Mouse (Mus musculus) embryo, embryonic 9.5 days (tissue): ENCODE results near the gene Myzap.
"Not testable (repeated sequence)": the region's sequence is repeated elsewhere in the genome, so short reads cannot be mapped to it uniquely, and the experiment has no call there.

Experiments
- DNase-seq: peaks from one replicate; pipeline ENCODE4 v3.0.0-alpha.2; 2017; ENCODE audit errors: extremely low spot score

Myzap gene

DNA sequence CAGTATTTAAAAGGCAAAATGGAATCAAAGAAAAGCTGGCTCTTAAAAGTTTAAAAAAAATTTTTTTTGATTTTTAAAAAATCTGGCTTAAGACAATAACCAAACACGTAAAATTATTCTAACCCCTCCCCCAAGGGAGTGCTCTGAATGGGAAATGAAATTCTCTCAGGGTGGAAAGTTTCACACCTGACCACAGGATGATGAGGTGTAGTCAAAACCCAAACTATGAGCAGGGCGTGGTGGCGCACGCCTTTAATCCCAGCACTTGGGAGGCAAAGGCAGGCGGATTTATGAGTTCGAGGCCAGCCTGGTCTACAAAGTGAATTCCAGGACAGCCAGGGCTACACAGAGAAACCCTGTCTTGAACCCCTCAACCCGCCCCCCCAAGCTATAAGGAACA, 108.3 kb downstream of the Myzap start:
- DNase-seq = not testable (repeated sequence)

DNA sequence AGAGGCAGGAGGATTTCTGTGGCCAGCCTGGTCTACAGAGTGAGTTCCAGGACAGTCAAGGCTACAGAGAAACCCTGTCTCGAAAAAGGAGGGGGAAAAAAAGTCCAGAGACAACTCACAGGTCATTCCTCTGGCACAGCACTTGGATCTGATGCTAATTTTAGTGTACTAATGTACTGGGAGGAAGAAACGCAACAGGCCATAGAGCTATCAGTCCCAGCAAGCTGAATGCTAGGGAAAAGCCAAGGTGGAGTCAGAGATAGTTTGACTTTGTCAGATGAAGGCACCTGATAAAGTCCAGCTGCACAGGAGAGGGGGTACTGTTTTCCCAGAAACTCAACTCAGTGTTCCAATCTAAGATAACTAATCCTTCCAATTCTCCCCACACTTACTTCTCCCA, 111.9 kb downstream of the Myzap start:
- DNase-seq = no peak

DNA sequence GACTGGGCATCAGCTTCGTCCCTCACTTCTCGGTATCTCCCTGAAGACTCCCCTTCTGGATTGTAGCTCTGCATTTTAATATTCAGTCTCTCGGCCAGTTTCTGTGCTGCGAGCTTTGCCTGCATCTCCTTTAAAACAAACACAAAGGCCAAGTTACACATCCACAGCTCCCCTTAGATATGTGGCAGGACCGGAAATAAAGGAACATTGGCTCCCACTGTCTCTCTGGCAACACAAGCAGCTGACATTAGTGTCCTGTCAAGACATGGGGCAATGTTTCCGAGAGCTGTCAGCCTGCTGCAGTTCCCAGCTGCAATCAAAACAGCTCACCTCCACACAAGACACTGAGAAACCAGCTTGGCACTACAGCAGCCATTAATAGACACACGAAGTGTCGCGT, 112.7 kb downstream of the Myzap start:
- no peak for DNase-seq

DNA sequence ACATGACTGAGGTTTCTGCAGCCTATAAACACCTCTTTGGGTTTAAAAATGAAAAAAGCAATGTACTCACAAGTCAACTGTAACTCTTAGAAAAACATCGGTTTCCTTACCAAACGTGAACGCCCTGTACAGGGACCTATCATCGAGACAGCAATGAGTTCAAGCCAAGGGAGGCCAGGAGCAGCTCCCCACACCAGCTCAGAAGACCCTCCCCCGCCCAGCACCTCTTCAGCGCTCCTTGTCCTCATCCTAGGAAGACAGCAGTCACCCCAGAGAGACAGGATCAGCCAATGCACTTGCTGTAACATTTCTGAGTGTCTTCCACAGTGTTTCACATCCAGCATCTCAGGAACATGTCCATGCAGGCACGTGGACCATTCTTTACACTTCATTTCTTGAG, 113.6 kb downstream of the Myzap start:
- no peak for DNase-seq

DNA sequence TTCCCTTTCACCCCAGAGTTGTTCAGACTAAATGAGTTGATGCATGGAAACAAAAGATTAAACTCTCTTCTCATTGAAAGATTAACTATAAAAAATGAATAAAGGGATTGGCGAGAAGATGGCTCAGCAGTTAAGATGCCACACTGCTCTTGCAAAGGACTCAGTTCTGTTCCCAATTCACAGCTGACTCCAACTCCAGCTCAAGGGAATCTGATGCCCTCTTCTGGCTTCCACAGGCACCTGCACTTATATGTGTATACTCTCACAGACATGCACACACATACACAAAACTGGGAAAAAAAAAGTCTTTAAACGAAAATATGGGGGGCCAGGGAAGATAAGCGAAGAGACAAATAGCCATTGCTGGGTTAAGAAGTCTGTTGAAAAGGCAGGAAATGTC, 115.6 kb downstream of the Myzap start:
- DNase-seq = no peak

DNA sequence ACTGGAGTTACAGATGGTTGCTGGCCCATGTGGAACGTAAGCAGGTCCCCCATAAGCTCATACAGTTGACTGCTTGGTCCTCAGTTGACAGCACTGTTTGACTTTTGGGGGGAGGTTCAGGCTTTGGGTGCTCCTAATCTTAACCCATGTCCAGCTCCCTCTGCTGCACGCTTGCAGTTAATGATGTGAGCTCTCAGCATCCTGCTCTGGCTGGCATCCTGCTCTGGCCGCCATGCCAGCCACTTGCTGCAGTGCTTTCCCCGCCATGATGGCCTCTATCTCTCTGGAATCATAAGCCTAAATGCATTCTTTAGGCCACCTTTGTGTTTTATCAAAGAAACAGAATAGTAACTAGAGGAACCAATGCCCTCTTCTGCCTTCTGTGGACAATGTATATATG, 116.6 kb downstream of the Myzap start:
- DNase-seq = no peak

DNA sequence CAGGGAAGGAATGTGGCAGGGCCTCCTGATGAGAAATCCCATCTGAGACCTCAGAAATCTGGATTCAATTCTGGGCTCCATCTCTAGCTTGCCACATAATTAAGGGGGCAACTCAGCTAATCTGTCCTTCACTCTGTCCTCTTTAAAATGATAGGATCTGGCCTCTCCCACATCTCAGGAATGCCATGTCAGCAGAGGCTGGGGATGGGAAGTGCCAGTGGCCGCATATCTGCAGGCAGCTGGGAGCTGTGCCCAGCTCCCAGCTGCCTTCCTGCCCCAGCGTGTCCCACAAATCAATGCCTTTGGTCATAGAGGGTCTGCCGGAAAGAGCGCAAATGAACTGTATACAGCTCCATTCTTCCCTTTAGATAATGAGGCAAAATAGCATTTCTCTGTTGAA, 124.7 kb downstream of the Myzap start:
- no peak for DNase-seq

DNA sequence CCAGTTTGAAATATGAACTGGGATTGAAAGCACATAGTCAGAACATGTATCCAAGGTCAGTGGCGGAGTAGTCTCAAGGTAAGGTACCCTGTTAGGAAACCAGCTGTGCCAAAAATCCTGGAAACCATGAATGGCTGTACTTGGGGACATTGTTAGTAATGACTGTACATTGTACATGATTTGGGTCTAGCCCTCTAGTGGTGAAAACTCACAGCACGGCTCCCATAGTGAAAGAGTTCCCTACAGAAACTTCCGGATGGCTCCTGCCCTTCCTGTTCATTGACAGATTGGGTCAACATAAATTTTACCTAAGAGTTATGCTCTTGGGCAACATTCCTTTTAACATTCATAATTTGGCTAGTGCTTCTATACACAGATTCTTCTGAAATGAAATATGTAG, 126.0 kb downstream of the Myzap start:
- no peak for DNase-seq

DNA sequence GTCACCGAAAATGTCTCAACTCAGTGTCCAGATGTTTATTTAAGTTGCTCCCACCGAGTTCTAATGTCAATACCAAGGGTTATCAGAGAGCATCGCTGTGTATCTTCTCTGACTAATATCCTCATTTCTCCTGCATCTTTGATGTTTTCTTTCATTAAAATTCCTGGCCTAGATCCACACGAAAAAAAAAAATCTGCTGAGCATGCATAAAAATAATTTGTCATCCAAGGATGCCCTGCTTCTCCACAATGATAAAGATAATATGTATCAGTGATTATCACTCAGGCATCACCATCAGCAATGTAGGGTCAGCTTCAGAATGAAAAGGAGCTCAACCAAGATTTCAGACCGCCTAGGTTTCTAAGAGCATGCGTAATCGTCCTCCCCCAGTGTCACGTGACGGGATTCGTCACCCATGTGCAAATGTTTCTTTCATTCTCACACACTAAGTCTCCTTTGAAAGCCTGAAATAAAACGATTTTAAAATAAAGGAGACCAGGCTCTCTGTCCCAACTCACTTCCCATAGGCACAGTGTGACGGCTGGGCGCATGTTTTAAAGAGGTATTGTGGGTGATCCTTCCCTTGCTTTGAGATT, 129.0 kb downstream of the Myzap start:
- DNase-seq = no peak

DNA sequence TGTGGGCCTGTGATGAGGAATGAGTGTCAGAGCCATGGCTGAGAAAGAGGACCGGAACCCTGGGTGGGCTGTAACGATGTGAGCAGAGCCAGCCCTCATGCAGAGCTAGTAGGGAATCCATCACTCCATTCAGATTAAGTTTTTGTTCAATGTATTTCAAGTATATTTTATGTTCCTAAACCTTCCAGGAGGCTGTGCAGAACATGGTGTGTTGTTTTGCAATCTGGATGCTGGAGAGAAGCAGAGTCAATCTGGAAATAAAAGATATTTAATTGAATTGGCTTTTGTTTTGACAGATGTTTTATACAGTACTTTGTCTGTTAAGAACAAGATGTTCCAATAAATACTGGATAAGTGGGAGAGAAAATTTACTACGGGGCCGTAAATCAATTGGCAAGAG, 135.4 kb downstream of the Myzap start:
- DNase-seq = no peak
